Mouse (Mus musculus) brain, adult 2 months (tissue): ENCODE measurements around the gene Cib4.

Source experiments
- DNase-seq: peaks from one replicate; pipeline ENCODE4 v3.0.0; 2011; ENCODE audit warnings: low read depth, low spot score

Cib4 gene

GRCm38 (mm10) chr5:30545698-30546097, at the start of gene Cib4:
Gene Cib4, minus strand, starts transcription at chr5:30545836.
- peak; percentile 25 for DNase-seq

- no peak for DNase-seq
Measured at GRCm38 (mm10) chr5:30594953-30595560, 49.4 kb upstream of the Cib4 start.

- no peak for DNase-seq
Measured at GRCm38 (mm10) chr5:30593811-30594504, 48.3 kb upstream of the Cib4 start.

GRCm38 (mm10) chr5:30593360-30593759, 47.7 kb upstream of the Cib4 start:
- DNase-seq: no peak

GRCm38 (mm10) chr5:30592279-30592980, 46.8 kb upstream of the Cib4 start:
- DNase-seq: peak; percentile 62

- no peak for DNase-seq
Measured at GRCm38 (mm10) chr5:30591786-30592185, 46.1 kb upstream of the Cib4 start.

- peak; percentile 99 for DNase-seq
Measured at GRCm38 (mm10) chr5:30591205-30591731, 45.6 kb upstream of the Cib4 start.

- no peak for DNase-seq
Measured at GRCm38 (mm10) chr5:30590231-30590630, 44.6 kb upstream of the Cib4 start.

- peak; percentile 91 for DNase-seq
Measured at GRCm38 (mm10) chr5:30589546-30589945, 43.9 kb upstream of the Cib4 start.

GRCm38 (mm10) chr5:30589069-30589468, 43.4 kb upstream of the Cib4 start:
- peak; percentile 54 for DNase-seq

- peak; percentile 80 for DNase-seq
Measured at GRCm38 (mm10) chr5:30588301-30588968, 42.8 kb upstream of the Cib4 start.

- peak; percentile 84 for DNase-seq
Measured at GRCm38 (mm10) chr5:30587681-30588300, 42.2 kb upstream of the Cib4 start, which contains the start of gene Kcnk3. Gene Kcnk3, plus strand, starts transcription at chr5:30588170.

GRCm38 (mm10) chr5:30587101-30587500, 41.5 kb upstream of the Cib4 start:
- DNase-seq: peak; percentile 57

GRCm38 (mm10) chr5:30586616-30587015, 41.0 kb upstream of the Cib4 start:
- peak; percentile 95 for DNase-seq

GRCm38 (mm10) chr5:30582017-30582416, 36.4 kb upstream of the Cib4 start:
- DNase-seq: no peak

GRCm38 (mm10) chr5:30580725-30581124, 35.1 kb upstream of the Cib4 start:
- DNase-seq: no peak

- peak; percentile 70 for DNase-seq
Measured at GRCm38 (mm10) chr5:30578445-30579080, 32.9 kb upstream of the Cib4 start.

GRCm38 (mm10) chr5:30577654-30578310, 32.1 kb upstream of the Cib4 start:
- DNase-seq: peak; percentile 94

- DNase-seq: no peak
Measured at GRCm38 (mm10) chr5:30577251-30577650, 31.6 kb upstream of the Cib4 start.

- no peak for DNase-seq
Measured at GRCm38 (mm10) chr5:30576233-30576632, 30.6 kb upstream of the Cib4 start.
